Mouse (Mus musculus) hindbrain, embryonic 12.5 days (tissue): ENCODE results near the gene P4ha3. TPM values are rescaled to one million over a fixed set of nuclear protein-coding genes. Genes with fewer than 3 reads are reported as not detected.

ENCODE experiments used
- ATAC-seq: fragments of 200-750 bp; cut with Nextera tagmentation; 2 replicates; pipeline ENCODE4 v1.8.0; 2017; ENCODE audit warnings: moderate TSS enrichment; ENCODE audit not compliant: low FRiP score
- H3K27ac ChIP-seq: fragments of 300-500 bp; sonication (generic); 2 replicates; pipeline ENCODE4 v1.5.1; 2016; ENCODE audit warnings: mild to moderate bottlenecking
- H3K27me3 ChIP-seq: fragments of 300-500 bp; sonication (generic); 2 replicates; pipeline ENCODE4 v1.6.1; 2016; ENCODE audit warnings: mild to moderate bottlenecking
- H3K36me3 ChIP-seq: fragments of 300-500 bp; sonication (generic); 2 replicates; pipeline ENCODE4 v1.6.1; 2016; ENCODE audit warnings: mild to moderate bottlenecking
- H3K4me1 ChIP-seq: fragments of 300-500 bp; sonication (generic); 2 replicates; pipeline ENCODE4 v1.6.1; 2016
- H3K4me2 ChIP-seq: fragments of 300-500 bp; sonication (generic); replicated peaks from 2 replicates; pipeline ENCODE4 v1.6.1; 2016; ENCODE audit warnings: mild to moderate bottlenecking
- H3K4me3 ChIP-seq: fragments of 300-500 bp; sonication (generic); 2 replicates; pipeline ENCODE4 v1.5.1; 2016; ENCODE audit warnings: mild to moderate bottlenecking
- H3K9ac ChIP-seq: fragments of 300-500 bp; sonication (generic); 2 replicates; pipeline ENCODE4 v1.6.1; 2016; ENCODE audit warnings: mild to moderate bottlenecking, moderate library complexity
- H3K9me3 ChIP-seq: fragments of 300-500 bp; sonication (generic); replicated peaks from 2 replicates; pipeline ENCODE4 v1.6.1; 2016; ENCODE audit warnings: mild to moderate bottlenecking
- WGBS: fragments of 180-500 bp; shearing (Covaris S2); methylation state at CpG from one replicate; pipeline ENCODE4 v1.1.7; 2016; 5-methylcytosine and 5-hydroxymethylcytosine counted together
- polyA plus RNA-seq: library from polyadenylated mRNA; unstranded; fragments of >200 nt; fragmentation: Nextera tagmentation; extraction: Ambion mirVana; gene quantifications from 2 replicates; pipeline ENCODE4 v1.2.1, GENCODE M21; 2016

P4ha3 gene
- polyA plus RNA-seq, 1 experiment from 2014 or later = 12.6 TPM

- no peaks in the 10 kb centered on the region for H3K9me3 ChIP-seq
- H3K27me3 ChIP-seq = no peaks in the 10 kb centered on the region
- no peak overlapping the region for H3K4me3 ChIP-seq
- H3K4me1 ChIP-seq = no peaks in the 10 kb centered on the region
- H3K27ac ChIP-seq = no peak overlapping the region
- peaks cover 11% of the 10 kb centered on the region for H3K36me3 ChIP-seq
- ATAC-seq = no peak
- 78% methylated on average over 5 of the region's 5 CpGs for WGBS
- no peak overlapping the region for H3K9ac ChIP-seq
- H3K4me2 ChIP-seq = no peak overlapping the region
Measured at GRCm38 (mm10) chr7:100356324-100356723, 71.0 kb downstream of the P4ha3 start.

GRCm38 (mm10) chr7:100356768-100357167 lies 71.4 kb downstream of the P4ha3 start:
- H3K9ac ChIP-seq = no peak overlapping the region
- H3K4me1 ChIP-seq = no peaks in the 10 kb centered on the region
- H3K4me3 ChIP-seq = no peak overlapping the region
- ATAC-seq = no peak
- H3K27me3 ChIP-seq = no peaks in the 10 kb centered on the region
- H3K4me2 ChIP-seq = no peak overlapping the region
- H3K36me3 ChIP-seq = peaks cover 7% of the 10 kb centered on the region
- no peaks in the 10 kb centered on the region for H3K9me3 ChIP-seq
- no peak overlapping the region for H3K27ac ChIP-seq
- WGBS = 100% methylated on average over 1 of the region's 1 CpGs

- H3K27ac ChIP-seq = no peak overlapping the region
- ATAC-seq = no peak
- H3K36me3 ChIP-seq = peaks cover 7% of the 10 kb centered on the region
- no peak overlapping the region for H3K4me3 ChIP-seq
- no peaks in the 10 kb centered on the region for H3K9me3 ChIP-seq
- no peak overlapping the region for H3K9ac ChIP-seq
- no peaks in the 10 kb centered on the region for H3K27me3 ChIP-seq
- H3K4me1 ChIP-seq = no peaks in the 10 kb centered on the region
- no peak overlapping the region for H3K4me2 ChIP-seq
Measured at GRCm38 (mm10) chr7:100357856-100358255, 72.5 kb downstream of the P4ha3 start.

GRCm38 (mm10) chr7:100363162-100363561 lies 77.8 kb downstream of the P4ha3 start:
- Histone ChIP-seq H3K4me1 (peaks cover 4% of the 10 kb centered on the region), H3K4me3 (no peak overlapping the region), H3K4me2 (no peak overlapping the region), H3K36me3 (peaks cover 2% of the 10 kb centered on the region; the same call in 1 of the 2 replicates), H3K9me3 (no peaks in the 10 kb centered on the region), H3K27ac (no peak overlapping the region), H3K27me3 (no peaks in the 10 kb centered on the region), H3K9ac (no peak overlapping the region)
- 91% methylated on average over 2 of the region's 2 CpGs for WGBS
- ATAC-seq = no peak

GRCm38 (mm10) chr7:100364888-100365287 lies 79.6 kb downstream of the P4ha3 start:
- Histone ChIP-seq H3K27ac (no peak overlapping the region), H3K4me3 (no peak overlapping the region), H3K36me3 (peaks cover 3% of the 10 kb centered on the region; the same call in 1 of the 2 replicates), H3K4me1 (peaks cover 13% of the 10 kb centered on the region), H3K4me2 (no peak overlapping the region), H3K27me3 (no peaks in the 10 kb centered on the region), H3K9ac (no peak overlapping the region), H3K9me3 (no peaks in the 10 kb centered on the region)
- WGBS = 53% methylated on average over 6 of the region's 6 CpGs
- ATAC-seq = no peak

Other genes starting within 250 kb of the P4ha3 start
- 64.9 and 70.2 TPM in 2 replicates for gene Pold3, start 164.0 kb upstream of the P4ha3 start, polyA plus RNA-seq
- gene Lipt2, start 126.2 kb upstream of the P4ha3 start, polyA plus RNA-seq = 15.5 and 17.9 TPM in 2 replicates
- 3.2 and 4.7 TPM in 2 replicates for gene Kcne3, start 109.0 kb upstream of the P4ha3 start, polyA plus RNA-seq
- 11.2 and 13.0 TPM in 2 replicates for gene Pgm2l1, start 58.1 kb upstream of the P4ha3 start, polyA plus RNA-seq
- gene C2cd3, start 86.7 kb downstream of the P4ha3 start, polyA plus RNA-seq = 33.2 and 37.4 TPM in 2 replicates
- gene Ppme1, start 86.8 kb downstream of the P4ha3 start, polyA plus RNA-seq = 102 and 111 TPM in 2 replicates
- gene Ucp3, start 187.5 kb downstream of the P4ha3 start, polyA plus RNA-seq = not detected in 2 replicates
- 123 and 130 TPM in 2 replicates for gene Ucp2, start 207.8 kb downstream of the P4ha3 start, polyA plus RNA-seq
- 5.0 and 8.2 TPM in 2 replicates for gene Dnajb13, start 229.4 kb downstream of the P4ha3 start, polyA plus RNA-seq